Mouse (Mus musculus) gastrocnemius, postnatal 25 days (tissue): ENCODE results near the gene Cacna2d2. TPM values are rescaled to one million over a fixed set of nuclear protein-coding genes. Genes with fewer than 3 reads are reported as not detected.

ENCODE experiments used
- DNase-seq: peaks from one replicate; pipeline ENCODE4 v3.0.0; 2022
- total RNA-seq, 2 experiments: library from RNA; stranded (reverse); gene quantifications; 1 replicate in 1 of 2; 2 replicates in 1 of 2; pipeline ENCODE4 v1.2.3; 2021

The Cacna2d2 gene
- total RNA-seq, 2 experiments from 2014 or later: 0.83 to 0.84 TPM

DNA sequence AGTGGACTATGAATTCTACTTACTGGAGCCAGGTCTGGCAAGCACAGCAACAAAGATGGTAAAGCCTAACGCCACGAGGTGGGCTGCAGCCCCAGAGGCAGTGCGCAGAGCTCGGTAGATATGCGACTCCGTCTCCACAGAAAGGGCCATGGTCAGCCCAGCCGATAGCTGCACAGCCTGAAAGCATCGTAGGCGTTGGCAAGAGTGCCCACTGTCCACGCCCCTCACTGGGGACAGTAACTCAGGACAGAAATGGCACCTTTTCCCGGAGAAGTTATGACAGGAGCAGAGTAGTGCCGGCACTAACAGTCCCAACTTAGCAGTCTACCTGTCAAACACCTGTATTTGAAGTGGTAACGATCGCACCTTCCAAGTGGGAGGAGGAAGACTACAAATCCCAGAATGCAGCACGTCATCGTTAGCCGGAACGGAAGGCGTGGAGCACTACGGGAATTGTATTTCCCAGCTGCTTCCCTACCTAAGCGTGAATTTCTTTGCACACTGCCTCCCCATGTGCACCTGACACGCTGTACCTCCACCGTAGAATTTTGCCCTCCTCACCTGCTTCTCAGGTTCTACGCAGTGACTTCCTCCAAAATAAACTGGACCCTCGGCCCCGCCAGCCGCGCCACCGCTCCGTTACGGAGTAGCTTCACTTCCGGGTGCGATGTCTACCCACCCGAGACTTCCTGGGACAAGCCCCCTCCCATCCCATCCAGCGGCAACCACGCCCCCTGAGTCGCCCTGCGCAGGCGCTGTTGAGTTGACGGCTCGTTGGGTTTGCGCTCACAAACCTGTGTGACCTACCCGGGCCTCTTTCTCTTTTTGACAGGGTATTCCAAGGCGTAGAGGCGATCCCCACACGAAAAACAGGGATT lies 142.3 kb downstream of the Cacna2d2 start, which contains the start of the genes Cyb561d2 and Nprl2:
TSS of gene Cyb561d2 (minus strand) at position 720 of the 878 bp plus-strand sequence.
TSS of gene Nprl2 (plus strand) at position 753 of the 878 bp plus-strand sequence.
- peak; percentile 92 for DNase-seq

DNA sequence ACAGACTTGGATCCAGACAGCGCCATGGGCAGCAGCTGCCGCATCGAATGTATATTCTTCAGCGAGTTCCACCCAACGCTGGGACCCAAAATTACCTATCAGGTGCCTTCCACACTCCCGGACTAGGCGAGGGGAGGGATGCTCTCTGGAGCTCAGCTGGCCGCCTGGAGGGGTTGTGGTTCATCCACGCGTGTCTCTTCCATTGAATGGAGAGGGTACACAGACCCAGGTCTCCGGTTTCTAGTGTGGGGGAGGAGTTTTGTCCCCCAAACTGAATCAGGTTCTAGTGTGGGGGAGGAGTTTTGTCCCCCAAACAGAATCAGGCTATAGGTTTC lies 142.9 kb downstream of the Cacna2d2 start:
- no peak for DNase-seq

DNA sequence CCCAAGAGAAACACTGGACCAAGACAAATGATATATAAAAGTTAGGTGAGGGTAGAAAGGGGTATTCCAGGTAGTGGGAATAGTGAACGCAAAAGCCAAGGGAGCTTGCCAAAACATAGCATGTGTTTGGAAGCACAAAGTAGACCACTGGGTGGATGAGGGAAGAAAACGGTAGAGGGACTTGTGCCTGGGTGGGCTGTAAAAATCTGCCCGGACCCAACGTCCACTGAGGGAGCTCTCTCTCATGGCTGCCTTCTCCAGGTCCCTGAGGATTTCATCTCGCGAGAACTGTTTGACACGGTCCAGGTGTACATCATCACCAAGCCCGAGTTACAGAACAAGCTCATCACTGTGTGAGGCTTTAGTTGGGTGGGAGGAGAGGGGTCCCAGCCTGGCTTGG lies 143.3 kb downstream of the Cacna2d2 start:
- DNase-seq: no peak

DNA sequence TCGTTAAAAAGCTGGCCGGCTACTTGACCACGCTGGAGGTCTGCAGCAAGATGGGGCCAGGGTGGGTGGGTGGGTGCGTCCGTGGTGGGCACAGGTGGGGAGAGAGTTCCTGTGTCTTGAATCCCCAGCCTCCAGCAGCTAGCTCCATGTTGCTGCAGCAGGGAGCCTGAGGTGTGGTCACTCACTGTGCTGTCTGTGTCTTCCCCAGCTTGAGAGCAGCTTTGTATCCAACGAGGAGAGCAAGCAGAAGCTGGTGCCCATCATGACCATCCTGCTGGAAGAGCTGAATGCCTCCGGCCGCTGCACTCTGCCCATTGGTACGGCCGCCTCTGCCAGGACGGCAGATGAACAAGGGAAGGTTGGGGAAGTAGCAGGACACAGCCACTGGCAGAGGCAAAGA lies 143.9 kb downstream of the Cacna2d2 start:
- no peak for DNase-seq

DNA sequence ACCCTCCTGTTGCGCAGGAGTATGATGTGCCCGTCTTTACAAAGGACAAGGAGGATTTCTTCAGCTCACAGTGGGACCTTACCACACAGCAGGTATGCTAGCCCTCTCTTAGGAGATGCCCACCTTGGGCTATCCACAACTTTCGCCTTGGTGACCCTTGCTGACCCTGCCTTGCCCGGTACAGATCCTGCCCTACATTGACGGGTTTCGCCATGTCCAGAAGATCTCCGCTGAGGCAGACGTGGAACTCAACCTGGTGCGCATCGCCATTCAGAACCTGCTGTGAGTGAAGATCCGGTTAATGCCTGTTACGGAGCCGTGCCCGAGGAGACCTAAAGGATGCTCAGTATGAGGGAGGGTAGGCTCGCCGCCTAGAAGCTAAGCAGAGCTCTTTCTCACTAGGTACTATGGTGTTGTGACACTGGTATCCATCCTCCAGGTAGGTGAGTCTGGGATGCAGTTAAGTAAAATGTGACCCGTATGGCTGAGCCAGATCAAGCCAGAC lies 144.8 kb downstream of the Cacna2d2 start:
- DNase-seq: no peak

DNA sequence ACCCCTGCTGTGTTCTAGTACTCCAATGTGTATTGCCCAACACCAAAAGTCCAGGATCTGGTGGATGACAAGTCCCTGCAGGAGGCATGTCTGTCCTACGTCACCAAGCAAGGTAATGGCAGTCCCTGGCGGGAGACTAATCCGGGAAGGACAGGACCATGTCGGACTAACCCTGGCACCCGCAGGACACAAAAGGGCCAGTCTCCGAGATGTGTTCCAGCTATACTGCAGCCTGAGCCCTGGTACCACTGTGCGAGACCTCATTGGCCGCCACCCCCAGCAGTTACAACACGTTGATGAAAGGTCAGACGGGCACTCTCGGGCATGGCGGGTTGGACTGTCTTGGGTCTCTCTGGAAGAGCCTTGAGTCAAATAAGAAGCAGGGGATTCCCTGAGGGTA lies 145.3 kb downstream of the Cacna2d2 start:
- no peak for DNase-seq

DNA sequence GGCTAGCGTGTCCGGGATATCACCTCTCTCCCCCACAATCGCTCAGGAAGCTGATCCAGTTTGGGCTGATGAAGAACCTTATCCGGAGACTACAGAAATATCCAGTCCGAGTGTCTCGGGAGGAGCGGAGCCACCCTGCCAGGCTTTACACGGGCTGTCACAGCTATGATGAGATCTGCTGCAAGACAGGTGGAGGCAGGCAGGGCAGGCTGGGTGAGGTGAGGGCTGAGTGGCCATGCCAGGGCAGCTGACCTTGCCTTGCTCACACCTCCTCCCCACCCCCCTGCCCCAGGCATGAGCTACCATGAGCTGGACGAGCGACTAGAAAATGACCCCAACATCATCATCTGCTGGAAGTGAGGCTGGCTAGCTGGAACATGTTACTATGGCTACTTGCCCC lies 145.8 kb downstream of the Cacna2d2 start:
- no peak for DNase-seq

DNA sequence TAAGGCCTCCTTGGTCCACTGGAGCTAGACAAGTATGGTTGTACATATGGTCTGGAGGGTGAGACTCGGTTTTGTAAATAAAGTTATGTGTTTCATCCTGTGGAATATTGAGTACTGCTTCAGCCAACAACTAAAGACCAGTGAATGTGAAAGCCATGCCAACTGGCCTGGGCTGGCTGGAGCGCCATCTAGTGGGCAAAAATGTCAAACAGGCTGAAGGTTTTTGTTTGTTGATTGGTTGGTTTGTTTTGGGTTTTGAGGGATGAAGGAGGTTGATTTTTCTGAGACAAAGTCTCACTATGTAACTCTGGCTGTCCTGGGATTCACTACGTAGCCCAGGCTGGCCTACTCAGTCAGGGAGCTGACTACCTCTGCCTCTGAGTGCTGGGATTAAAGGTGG lies 146.2 kb downstream of the Cacna2d2 start:
- peak; percentile 58 for DNase-seq

DNA sequence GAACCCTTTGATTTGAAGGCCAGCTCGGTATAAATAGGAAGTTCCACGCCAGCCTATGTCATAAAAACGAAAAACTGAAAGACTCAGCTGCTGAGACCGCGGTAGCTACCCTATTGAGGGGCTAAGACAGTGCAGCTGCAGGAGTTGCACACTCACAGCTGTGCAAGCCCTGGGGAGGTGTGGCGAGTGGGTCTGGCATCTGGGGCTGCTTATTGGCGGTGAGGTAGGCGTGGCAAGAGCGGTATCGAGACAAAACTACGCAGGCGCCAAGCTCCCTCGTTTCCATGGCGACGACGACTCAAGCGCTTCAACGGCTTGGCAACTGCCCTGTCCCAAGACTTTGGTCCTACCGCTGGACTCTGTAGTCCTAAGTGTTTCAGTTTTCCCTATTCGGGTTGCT lies 147.6 kb downstream of the Cacna2d2 start, which contains the start of gene Zmynd10:
TSS of gene Zmynd10 (plus strand) at position 273 of the 400 bp plus-strand sequence.
- DNase-seq: peak; percentile 84

DNA sequence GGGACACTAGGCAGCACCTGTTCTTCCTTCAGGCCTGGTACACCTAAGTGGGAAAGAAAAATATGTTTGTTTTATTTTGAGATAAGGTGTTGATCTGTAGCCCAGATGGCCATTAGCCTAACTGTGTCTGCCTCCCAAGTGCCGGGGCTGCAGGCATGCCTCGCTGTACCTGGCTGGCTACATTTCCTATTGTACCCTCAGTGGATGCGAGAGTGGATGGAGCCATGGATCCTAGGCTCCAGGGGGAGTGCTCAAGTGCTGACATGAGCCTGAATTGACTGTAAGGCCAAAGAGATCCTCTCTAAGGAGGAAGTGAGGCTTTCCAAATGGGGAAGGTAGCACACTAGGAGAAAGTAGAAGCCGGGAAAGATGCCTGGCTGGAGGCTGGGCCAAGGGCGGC lies 148.5 kb downstream of the Cacna2d2 start:
- no peak for DNase-seq

DNA sequence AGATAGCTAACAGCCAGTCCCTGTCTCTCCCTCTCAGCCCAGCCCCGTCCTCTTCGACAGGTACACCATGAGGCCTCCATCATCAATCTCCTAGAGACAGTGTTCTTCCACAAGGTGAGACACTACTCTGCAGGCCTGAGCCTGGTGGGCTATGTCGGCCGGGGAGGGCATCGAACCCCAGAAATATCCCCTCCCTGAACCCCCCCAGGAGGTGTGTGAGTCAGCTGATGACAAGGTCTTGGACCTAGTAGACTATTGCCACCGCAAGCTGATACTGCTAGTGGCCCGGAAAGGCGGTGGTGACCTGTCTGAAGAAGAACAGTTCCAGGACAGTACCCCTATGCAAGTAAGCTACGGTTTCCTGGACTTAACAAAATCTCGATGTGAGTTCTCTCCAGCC lies 149.4 kb downstream of the Cacna2d2 start:
- DNase-seq: no peak

DNA sequence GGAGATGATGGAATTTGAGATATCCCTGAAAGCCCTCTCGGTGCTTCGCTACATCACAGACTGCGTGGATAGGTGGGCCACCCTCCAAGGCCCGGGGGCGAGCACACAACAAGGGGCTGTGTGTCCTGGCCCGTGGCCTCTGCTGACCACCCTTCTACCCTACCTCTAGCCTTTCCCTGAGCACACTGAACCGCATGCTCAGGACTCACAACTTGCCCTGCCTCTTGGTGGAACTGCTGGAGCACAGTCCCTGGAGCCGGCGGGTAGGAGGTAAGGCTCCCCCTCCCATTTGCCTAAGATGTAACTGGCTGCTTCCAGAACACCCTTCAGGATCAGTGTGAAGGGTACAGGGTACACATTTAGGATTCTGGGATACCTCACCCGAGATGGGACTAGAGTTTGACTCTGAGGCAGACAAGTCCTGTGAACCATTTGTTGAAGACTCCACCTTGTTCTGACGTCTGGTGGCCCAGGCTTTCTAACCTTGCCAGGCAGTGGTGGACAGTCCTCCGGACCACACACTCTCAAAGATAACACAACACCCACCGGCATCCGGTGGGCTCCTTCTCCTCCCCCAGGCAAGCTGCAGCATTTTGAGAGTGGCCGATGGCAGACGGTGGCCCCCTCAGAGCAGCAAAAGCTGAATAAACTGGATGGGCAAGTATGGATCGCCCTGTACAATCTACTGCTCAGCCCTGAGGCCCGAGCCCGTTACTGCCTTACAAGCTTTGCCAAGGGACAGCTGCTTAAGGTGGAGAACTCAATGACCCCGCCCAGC lies 150.1 kb downstream of the Cacna2d2 start:
- DNase-seq: no peak

DNA sequence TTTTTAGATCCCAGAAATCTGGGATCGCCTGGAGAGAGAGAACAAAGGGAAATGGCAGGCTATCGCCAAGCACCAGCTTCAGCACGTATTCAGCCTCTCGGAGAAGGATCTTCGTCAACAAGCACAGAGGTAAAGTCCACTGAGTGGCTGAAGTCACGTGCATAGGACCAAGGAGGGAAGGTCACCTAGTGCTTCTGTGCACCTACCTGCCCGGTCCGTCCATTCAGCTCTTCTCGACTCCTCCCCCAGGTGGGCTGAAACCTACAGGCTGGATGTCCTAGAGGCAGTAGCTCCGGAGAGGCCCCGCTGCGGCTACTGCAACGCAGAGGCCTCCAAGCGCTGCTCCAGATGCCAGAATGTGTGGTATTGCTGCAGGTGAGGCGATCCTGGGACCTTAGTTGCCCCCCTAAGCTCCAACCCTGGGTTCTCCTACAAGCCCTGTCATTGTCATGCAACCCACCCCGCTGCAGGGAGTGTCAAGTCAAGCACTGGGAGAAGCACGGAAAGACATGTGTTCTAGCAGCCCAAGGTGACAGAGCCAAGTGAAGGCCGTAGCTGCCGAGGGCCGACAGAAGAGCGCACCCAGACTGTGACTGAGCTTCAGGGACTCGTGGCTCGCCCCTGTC lies 151.2 kb downstream of the Cacna2d2 start:
- no peak for DNase-seq

DNA sequence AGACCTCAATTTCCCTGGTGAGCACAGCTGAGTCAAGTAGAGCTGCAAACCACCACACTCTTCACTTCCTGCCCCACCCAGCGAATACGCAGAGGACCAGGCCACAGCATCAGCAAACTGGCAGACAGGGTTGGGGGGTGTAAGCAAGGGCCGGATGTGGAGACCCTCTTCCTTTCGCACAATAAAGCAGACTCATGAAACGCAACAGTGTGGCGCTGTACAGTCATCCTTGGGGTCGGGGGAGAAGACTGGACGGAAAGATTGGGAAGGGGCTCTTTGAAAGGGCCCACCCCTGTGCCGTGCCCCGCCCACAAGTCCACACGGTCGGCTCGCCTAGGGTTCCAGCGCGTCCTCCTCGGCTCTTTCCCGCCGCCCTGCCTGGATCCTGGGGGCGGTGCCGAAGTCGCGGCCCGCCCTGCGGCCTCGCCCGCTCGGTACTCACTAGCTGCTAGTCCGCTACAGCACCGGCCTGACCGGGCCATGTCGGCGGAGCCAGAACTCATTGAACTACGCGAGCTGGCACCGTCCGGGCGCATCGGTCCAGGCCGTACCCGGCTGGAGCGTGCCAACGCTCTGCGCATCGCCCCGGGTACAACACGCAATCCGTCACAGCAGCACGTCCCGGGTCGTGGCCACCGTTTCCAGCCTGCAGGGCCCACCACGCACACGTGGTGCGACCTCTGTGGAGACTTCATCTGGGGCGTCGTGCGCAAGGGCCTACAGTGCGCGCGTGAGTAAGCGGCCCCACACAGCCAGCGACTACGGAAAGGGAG lies 151.9 kb downstream of the Cacna2d2 start, which contains the start of gene Rassf1:
TSS of gene Rassf1 (plus strand) at position 439 of the 773 bp plus-strand sequence.
- DNase-seq: peak; percentile 75

DNA sequence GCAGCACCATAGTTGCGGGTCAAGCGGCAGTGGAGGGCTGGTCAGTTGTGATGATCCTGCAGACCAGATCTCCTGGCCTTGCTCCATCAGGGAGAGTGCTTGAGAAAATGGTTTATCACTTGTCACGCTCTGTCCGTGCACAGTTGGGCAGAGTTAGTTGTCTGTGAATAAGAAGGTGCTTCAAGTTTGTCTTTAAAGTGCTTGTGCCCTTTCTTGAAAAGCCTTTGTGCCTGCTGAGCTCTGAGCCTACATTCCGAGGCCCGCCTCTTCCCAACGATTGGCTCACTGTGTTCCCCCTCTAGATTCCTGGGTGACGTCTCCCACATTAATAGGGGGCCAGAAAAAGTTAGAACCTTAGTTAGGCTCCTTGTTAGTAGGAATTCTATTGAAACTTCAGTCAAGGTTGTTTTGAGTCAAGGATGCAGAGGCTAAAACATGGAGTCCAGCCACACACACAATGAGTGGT lies 152.5 kb downstream of the Cacna2d2 start:
- DNase-seq: no peak

DNA sequence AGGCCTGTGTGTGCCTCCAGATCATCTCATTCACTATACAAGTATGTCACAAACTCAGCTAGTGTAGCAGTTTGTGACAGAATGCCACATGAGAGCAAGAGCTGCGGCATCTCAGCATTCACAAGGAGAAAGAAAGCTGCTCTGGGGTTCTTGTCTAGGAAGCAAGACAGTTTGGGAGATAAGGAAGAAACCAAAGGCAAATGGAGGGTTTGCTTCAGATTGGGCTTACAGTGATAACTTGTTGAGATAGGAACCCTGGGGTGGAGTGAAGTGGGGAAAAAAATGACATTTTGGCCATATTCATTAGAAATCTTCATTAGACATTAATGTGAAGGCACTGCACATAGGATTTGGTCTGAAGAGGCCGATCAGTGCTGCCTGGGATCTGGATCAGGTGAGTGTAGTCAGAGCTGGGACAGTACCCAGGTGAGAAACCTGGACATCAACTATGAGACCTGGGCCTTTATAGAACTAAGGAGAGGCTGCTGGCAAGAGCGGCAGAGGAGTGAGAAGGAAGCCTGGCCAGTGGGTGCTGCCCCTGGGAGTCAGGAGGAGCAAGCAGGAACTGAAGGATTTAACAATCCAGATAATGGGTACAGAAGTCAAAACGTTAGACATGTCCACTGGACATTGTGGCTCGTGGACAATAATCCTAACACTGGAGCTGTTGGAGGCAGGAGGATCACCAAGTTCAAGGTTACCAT lies 153.4 kb downstream of the Cacna2d2 start:
- no peak for DNase-seq

DNA sequence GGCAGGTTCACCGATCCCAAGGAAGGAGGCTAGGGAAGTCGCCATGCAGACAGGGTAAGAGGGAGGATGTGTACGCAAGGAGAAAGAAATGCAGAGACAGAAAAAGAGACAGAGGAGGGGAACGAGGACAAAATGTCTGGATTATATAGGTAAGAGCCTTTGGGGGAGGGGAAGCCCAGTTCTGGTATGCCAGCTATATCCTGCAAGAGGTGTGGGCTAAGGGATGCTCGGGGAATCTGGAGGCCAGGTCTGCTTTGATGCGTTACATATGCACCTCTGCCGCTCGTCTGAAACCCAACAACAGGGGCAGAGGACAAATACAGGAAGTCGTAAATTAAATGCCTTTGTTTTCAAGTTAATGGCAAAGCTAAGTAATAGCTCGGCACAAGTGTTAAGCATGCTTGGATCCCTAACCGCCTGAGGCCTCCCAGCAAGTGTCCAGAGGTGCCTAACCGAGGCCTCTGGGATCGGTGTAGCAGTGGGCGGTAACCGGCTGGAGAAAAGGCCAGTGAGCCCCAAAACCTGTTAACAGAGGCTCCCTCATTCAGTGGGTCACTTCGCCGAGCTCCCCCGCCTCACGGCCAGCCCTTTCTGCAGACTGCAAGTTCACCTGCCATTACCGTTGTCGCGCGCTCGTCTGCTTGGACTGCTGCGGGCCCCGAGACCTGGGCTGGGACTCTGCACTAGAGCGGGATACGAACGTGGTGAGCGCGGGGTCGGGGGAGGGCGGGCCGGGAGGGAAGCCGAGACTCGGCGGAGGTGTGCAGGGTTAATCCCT lies 154.3 kb downstream of the Cacna2d2 start:
- DNase-seq: no peak

DNA sequence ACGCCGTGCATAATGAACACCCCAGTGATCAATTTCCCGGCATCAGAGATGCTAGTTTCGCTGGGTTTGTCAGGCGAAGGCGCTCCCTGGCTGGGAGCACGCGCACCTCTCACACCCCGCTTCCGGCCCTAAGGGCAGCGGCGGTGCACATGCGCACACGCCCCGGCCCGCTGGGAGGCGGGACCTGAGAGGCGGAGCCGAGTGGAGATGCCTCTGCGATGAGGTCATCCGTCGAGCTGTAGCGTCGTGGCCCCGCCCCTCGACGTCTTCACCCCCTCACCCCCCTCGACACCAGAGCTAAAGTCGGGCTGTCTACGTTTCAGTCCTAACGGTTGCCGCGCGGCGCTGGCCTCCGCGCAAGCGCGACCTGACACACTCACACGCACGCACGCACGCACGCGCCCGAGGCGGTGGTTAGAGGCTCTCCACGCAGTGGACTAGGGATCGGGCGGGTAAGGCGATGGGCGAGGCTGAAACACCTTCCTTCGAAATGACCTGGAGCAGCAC lies 155.0 kb downstream of the Cacna2d2 start:
- peak; percentile 96 for DNase-seq

DNA sequence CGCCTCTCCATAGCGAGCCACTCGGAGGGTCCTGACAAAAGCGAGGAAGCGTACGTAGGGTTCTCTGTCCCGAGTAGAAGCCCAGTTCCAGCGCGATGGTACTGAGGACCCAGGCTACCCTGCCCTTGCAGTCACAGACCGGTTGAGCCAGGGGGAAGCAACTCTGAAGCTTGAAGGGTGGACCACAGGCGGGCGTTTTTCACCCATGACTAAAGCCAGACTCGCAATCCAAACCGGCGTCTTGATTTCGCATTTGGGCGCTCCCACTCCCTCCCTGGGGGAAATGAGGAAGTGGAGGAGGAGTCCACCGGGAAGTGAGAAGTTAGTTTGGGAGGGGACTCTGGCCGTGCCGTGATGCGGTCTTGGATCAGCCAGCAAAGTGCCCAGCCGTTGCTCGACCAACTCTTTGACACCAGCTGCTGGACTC lies 155.6 kb downstream of the Cacna2d2 start:
- DNase-seq: peak; percentile 74

DNA sequence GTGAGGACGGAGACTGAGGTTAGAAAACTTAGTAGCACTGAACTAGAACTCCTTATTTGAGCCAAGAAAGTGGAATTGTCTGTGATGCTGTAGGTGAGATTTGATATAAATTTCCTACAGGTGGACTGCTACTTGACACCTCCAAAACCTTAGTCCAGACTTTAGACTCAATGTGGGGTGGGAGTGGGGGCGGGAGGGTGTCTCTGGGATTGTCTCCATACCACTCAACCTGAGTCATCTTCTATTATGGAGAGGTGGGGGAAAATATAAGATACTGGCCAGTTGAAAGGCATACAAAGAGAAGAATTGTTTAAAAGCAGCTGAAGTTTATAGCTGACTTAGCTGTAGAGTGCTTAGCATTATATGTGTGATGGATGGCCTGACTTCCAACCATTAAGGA lies 156.3 kb downstream of the Cacna2d2 start:
- no peak for DNase-seq
